Mouse (Mus musculus) myocyte (in vitro differentiated cells): Measurements from ENCODE around the gene Cdk5r2. TPM values are rescaled to one million over a fixed set of nuclear protein-coding genes. Genes with fewer than 3 reads are reported as not detected.
A peak's percentile ranks its signal among the peaks of the same experiment; 100 is the strongest.
"Not testable (repeated sequence)": the region's sequence is repeated elsewhere in the genome, so short reads cannot be mapped to it uniquely, and the experiment has no call there.

Source experiments
- H3K27me3 ChIP-seq: one replicate; pipeline ENCODE4 v1.6.1; 2011; ENCODE audit not compliant: control insufficient read depth, insufficient read depth, insufficient read length
- H3K36me3 ChIP-seq: one replicate; pipeline ENCODE4 v1.6.1; 2011; ENCODE audit not compliant: control insufficient read depth, insufficient read depth
- H3K4me2 ChIP-seq: one replicate; pipeline ENCODE4 v1.6.1; 2011; ENCODE audit warnings: low read depth, control low read depth
- H3K4me3 ChIP-seq: one replicate; pipeline ENCODE4 v1.5.1; 2011; ENCODE audit warnings: mild to moderate bottlenecking, control low read depth, moderate library complexity
- H3K79me2 ChIP-seq: one replicate; pipeline ENCODE4 v1.6.1; 2011; ENCODE audit not compliant: control insufficient read depth, insufficient read depth
- H3ac ChIP-seq: one replicate; pipeline ENCODE4 v1.6.1; 2011; ENCODE audit not compliant: control insufficient read depth, insufficient read length
- CEBPB ChIP-seq: IDR thresholded peaks from 2 replicates; pipeline ENCODE4 v1.6.1; 2011; ENCODE audit warnings: mild to moderate bottlenecking, moderate library complexity; ENCODE audit not compliant: poor library complexity, insufficient read depth, severe bottlenecking
- E2F4 ChIP-seq: IDR thresholded peaks from one replicate; pipeline ENCODE4 v1.6.1; 2011; ENCODE audit warnings: mild to moderate bottlenecking, control low read depth, moderate library complexity; ENCODE audit not compliant: insufficient read depth
- MAX ChIP-seq: IDR thresholded peaks from one replicate; pipeline ENCODE4 v1.6.1; 2011; ENCODE audit warnings: low read depth, mild to moderate bottlenecking, control low read depth
- MYOD1 ChIP-seq, 3 experiments: IDR thresholded peaks; one replicate each; pipeline ENCODE4 v1.6.1; 2011; ENCODE audit warnings: control low read depth in 2 of 3, low read depth in 2 of 3, mild to moderate bottlenecking in 2 of 3, moderate library complexity in 1 of 3; ENCODE audit not compliant: insufficient read length in 2 of 3, control insufficient read depth in 1 of 3
- MYOG ChIP-seq, 3 experiments: IDR thresholded peaks; one replicate each; pipeline ENCODE4 v1.6.1; 2011; ENCODE audit warnings: control low read depth in 2 of 3, low read depth in 2 of 3, mild to moderate bottlenecking in 2 of 3; ENCODE audit not compliant: insufficient read length in 2 of 3, control insufficient read depth in 1 of 3, insufficient read depth in 1 of 3
- POLR2A ChIP-seq: IDR thresholded peaks from one replicate; pipeline ENCODE4 v1.6.1; 2011; ENCODE audit warnings: low read depth, mild to moderate bottlenecking, control low read depth, moderate library complexity; ENCODE audit not compliant: insufficient read length
- POLR2AphosphoS2 ChIP-seq: IDR thresholded peaks from one replicate; pipeline ENCODE4 v1.6.1; 2011; ENCODE audit warnings: low read depth, control low read depth; ENCODE audit not compliant: insufficient read length
- REST ChIP-seq: IDR thresholded peaks from one replicate; pipeline ENCODE4 v1.6.1; 2011; ENCODE audit warnings: mild to moderate bottlenecking, control low read depth, moderate library complexity; ENCODE audit not compliant: insufficient read depth, insufficient read length
- SRF ChIP-seq: IDR thresholded peaks from one replicate; pipeline ENCODE4 v1.6.1; 2011; ENCODE audit warnings: low read depth; ENCODE audit not compliant: control insufficient read depth, insufficient read length
- TCF12 ChIP-seq: IDR thresholded peaks from one replicate; pipeline ENCODE4 v1.6.1; 2011; ENCODE audit warnings: mild to moderate bottlenecking, control low read depth; ENCODE audit not compliant: poor library complexity, insufficient read depth, severe bottlenecking
- TCF3 ChIP-seq: IDR thresholded peaks from one replicate; pipeline ENCODE4 v1.6.1; 2011; ENCODE audit warnings: low read depth, control low read depth; ENCODE audit not compliant: insufficient read length
- polyA plus RNA-seq: library from polyadenylated mRNA; unstranded; fragments of >200 nt; fragmentation: generic; extraction: Trizol; gene quantifications from one replicate; pipeline ENCODE4 v1.2.1, GENCODE M21; 2012; ENCODE audit warnings: missing spikeins

Gene Cdk5r2
- polyA plus RNA-seq, 1 experiment, result 0.05 TPM

GRCm38 (mm10) chr1:74807551-74808071, 47.1 kb upstream of the Cdk5r2 start:
- no peaks in the 10 kb centered on the region for H3K36me3 ChIP-seq
- no peaks in the 10 kb centered on the region for H3K27me3 ChIP-seq
- TF ChIP-seq CEBPB (no peak), POLR2A (no peak), POLR2AphosphoS2 (no peak), SRF (no peak), MYOG (IDR thresholded peaks at IDR 0.05; ENCODE audit: control insufficient read depth in 1 of 3, insufficient read depth in 1 of 3, insufficient read length in 2 of 3, low read depth in 2 of 3) (peak in 1 of 3 experiments; percentile 19), MYOD1 (IDR thresholded peaks at IDR 0.05; ENCODE audit: control insufficient read depth in 1 of 3, insufficient read length in 2 of 3, low read depth in 2 of 3) (no peak)
- peak overlapping the region; percentile 97 for H3K4me2 ChIP-seq
- no peak overlapping the region for H3ac ChIP-seq
- no peaks in the 10 kb centered on the region for H3K79me2 ChIP-seq
- H3K4me3 ChIP-seq, result peak overlapping the region; percentile 8

- Histone ChIP-seq H3K27me3 (no peaks in the 10 kb centered on the region), H3K4me2 (peak overlapping the region; percentile 97), H3K79me2 (no peaks in the 10 kb centered on the region), H3K4me3 (peak overlapping the region; percentile 2), H3ac (no peak overlapping the region), H3K36me3 (no peaks in the 10 kb centered on the region)
- TF ChIP-seq TCF3, result no peak
- TF ChIP-seq CEBPB, result no peak
- TF ChIP-seq MYOG (IDR thresholded peaks at IDR 0.05; ENCODE audit: control insufficient read depth in 1 of 3, insufficient read depth in 1 of 3, insufficient read length in 2 of 3, low read depth in 2 of 3), result peak in 1 of 3 experiments; percentile 13
- no peak for TF ChIP-seq MAX
- no peak for TF ChIP-seq E2F4
- TF ChIP-seq MYOD1 (IDR thresholded peaks at IDR 0.05; ENCODE audit: control insufficient read depth in 1 of 3, insufficient read length in 2 of 3, low read depth in 2 of 3), result peak in 1 of 3 experiments; percentile 36
- no peak for TF ChIP-seq REST
- no peak for TF ChIP-seq POLR2AphosphoS2
Observed at GRCm38 (mm10) chr1:74808078-74808477, 46.7 kb upstream of the Cdk5r2 start.

GRCm38 (mm10) chr1:74809007-74809406, 45.7 kb upstream of the Cdk5r2 start:
- no peaks in the 10 kb centered on the region for H3K36me3 ChIP-seq
- H3K4me2 ChIP-seq, result no peak overlapping the region
- H3ac ChIP-seq, result no peak overlapping the region
- no peaks in the 10 kb centered on the region for H3K79me2 ChIP-seq
- TF ChIP-seq SRF (no peak), MYOG (IDR thresholded peaks at IDR 0.05; ENCODE audit: control insufficient read depth in 1 of 3, insufficient read depth in 1 of 3, insufficient read length in 2 of 3, low read depth in 2 of 3) (peak in 1 of 3 experiments; percentile 26), POLR2AphosphoS2 (no peak), TCF12 (no peak), MAX (no peak), REST (no peak), MYOD1 (IDR thresholded peaks at IDR 0.05; ENCODE audit: control insufficient read depth in 1 of 3, insufficient read length in 2 of 3, low read depth in 2 of 3) (peak in 2 of 3 experiments; percentile 38 to 66)
- H3K27me3 ChIP-seq, result no peaks in the 10 kb centered on the region
- no peak overlapping the region for H3K4me3 ChIP-seq

- no peaks in the 10 kb centered on the region for H3K79me2 ChIP-seq
- no peaks in the 10 kb centered on the region for H3K36me3 ChIP-seq
- no peak for TF ChIP-seq MYOG (IDR thresholded peaks at IDR 0.05; ENCODE audit: control insufficient read depth in 1 of 3, insufficient read depth in 1 of 3, insufficient read length in 2 of 3, low read depth in 2 of 3)
- no peak overlapping the region for H3ac ChIP-seq
- H3K4me3 ChIP-seq, result no peak overlapping the region
- no peaks in the 10 kb centered on the region for H3K27me3 ChIP-seq
- no peak overlapping the region for H3K4me2 ChIP-seq
Observed at GRCm38 (mm10) chr1:74814931-74815647, 39.6 kb upstream of the Cdk5r2 start.

GRCm38 (mm10) chr1:74815965-74816364, 38.8 kb upstream of the Cdk5r2 start:
- not testable (repeated sequence) for H3K79me2 ChIP-seq, H3K4me3 ChIP-seq, H3K27me3 ChIP-seq, H3K36me3 ChIP-seq, H3ac ChIP-seq, H3K4me2 ChIP-seq

GRCm38 (mm10) chr1:74816612-74817199, 38.0 kb upstream of the Cdk5r2 start:
- Histone ChIP-seq H3K27me3 (no peaks in the 10 kb centered on the region), H3K4me3 (peak overlapping the region; percentile 31), H3K79me2 (no peaks in the 10 kb centered on the region), H3K36me3 (no peaks in the 10 kb centered on the region), H3K4me2 (peak overlapping the region; percentile 80), H3ac (no peak overlapping the region)
- peak; percentile 61 for TF ChIP-seq POLR2AphosphoS2
- peak; percentile 67 for TF ChIP-seq POLR2A
- TF ChIP-seq TCF3, result no peak
- no peak for TF ChIP-seq CEBPB
- no peak for TF ChIP-seq REST
- TF ChIP-seq E2F4, result no peak
- TF ChIP-seq MAX, result no peak
